Mouse (Mus musculus): ENCODE data around the gene Fam3a. TPM values are rescaled to one million over a fixed set of nuclear protein-coding genes. Genes with fewer than 3 reads are reported as not detected.
A peak's percentile ranks its signal among the peaks of the same experiment; 100 is the strongest.
"Not testable (repeated sequence)": the region's sequence is repeated elsewhere in the genome, so short reads cannot be mapped to it uniquely, and the experiment has no call there.

The Fam3a gene
- total RNA-seq (2021), result 10 to 100 TPM; 13.4 to 16.7 TPM
- long read RNA-seq, experiment 1, transcript Fam3a-206 (9 exons, 1,899 nt), result major isoform, 12 of 16 reads
- long read RNA-seq, experiment 1, partial matches to known transcripts, result 1 of 16 reads
- long read RNA-seq, experiment 1, other reads (novel, unspliced or antisense), result 3 of 16 reads
- long read RNA-seq, experiment 2, transcript Fam3a-206 (9 exons, 1,899 nt), result major isoform, 14 of 20 reads
- long read RNA-seq, experiment 2, partial matches to known transcripts, result 0 of 20 reads
- long read RNA-seq, experiment 2, other reads (novel, unspliced or antisense), result 6 of 20 reads

DNA sequence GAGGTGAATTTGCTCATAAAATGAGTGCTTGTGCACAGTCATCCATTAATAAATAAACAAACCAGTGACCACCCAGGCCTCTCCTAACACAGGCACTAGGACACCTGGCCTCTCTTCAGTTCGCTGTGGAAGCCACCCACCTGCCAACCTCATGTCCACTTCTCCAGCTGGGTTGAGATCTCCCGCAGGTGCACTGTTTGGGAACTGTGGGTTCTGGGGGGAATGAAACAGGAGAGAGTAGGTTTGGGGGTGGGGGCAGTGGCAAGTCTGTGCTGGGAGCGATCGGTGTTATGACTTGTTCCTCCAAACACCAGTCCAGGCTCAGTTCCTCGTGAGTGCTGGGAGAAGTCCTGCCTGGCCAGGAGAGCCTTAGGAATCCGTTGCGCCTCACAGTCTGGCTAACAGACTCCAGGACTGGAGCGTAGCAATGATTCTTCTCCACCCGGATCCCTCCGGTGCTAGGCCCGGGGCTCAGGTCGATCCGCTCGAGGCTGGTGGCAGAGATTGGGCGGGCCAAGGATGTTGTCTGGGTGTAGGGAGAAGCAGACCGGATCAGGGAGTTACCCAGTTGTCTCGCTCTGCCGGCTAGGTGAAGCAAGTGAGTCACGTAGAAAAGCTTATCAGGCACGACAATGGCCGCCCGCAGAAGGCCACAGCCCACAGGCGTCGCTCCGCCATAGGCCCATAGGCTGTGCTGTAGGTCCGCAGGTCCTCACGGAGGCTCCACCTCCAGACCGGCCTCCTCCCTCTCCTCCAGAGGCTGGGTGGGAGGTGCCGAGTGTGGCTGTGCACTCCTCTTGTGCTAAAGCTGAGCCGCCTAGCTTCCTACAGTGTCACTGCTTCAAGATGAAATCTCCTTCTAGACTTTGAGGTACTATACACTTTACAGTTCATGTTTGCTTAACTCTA lies at the start of gene Fam3a, which contains the start of gene Ikbkg:
Gene Fam3a, minus strand, starts transcription at position 738 of the 909 bp plus-strand sequence.
Gene Ikbkg, plus strand, starts transcription at position 756 of the 909 bp plus-strand sequence.
- peak; percentile 78 for DNase-seq (ENCODE audit: low spot score)

DNA sequence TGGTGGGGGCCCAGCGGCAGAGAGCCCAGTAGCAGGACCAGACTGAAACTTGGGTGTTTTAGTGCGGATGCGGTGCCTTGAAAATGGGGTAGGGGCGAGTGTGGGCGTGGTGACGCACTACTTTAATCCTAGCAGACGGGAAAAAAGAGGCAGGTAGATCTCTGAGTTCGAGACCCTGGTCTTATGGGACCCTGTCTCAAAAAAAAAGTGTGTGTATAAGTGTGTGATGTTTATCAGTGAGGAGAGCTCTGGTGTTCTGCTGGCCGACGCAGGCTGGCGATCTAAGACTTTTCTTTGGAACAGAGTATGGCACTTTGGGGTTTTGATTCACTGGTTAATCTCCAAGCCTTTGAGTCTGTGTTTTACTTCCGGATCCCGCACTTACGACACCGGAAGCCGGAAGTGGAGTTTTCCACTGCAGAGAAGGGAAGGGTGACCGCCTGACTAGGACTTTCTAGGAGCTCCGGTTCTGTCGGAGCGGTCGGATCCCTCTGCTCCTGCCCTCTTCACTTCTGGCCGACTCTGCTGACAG lies 36.3 kb upstream of the Fam3a start:
- DNase-seq (ENCODE audit: low spot score), result peak; percentile 75

DNA sequence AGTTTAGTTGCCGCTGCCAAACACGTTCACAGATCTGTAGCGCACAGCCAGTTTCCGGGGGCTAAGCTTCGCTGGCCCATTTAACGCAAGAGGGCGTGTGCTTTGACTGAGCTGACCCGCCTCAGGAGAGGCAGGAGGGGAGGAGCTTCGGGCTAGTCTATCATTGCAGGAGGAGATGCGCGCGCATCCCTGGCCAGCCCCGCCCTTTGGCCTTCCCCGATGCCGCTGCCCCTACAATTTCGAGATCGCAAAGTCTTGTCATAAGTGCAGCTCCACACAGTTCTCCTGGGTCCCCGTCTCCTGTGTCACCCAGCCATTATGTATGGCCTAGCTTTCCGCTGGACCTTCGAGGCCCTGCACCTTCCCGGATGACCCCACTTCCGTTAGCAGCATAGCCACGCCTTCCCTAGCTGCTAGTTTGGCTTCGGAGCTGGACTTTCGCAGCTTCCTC lies 35.8 kb upstream of the Fam3a start, which contains the start of gene G6pdx:
Gene G6pdx, minus strand, starts transcription at position 369 of the 451 bp plus-strand sequence.
- DNase-seq (ENCODE audit: low spot score), result peak; percentile 86

DNA sequence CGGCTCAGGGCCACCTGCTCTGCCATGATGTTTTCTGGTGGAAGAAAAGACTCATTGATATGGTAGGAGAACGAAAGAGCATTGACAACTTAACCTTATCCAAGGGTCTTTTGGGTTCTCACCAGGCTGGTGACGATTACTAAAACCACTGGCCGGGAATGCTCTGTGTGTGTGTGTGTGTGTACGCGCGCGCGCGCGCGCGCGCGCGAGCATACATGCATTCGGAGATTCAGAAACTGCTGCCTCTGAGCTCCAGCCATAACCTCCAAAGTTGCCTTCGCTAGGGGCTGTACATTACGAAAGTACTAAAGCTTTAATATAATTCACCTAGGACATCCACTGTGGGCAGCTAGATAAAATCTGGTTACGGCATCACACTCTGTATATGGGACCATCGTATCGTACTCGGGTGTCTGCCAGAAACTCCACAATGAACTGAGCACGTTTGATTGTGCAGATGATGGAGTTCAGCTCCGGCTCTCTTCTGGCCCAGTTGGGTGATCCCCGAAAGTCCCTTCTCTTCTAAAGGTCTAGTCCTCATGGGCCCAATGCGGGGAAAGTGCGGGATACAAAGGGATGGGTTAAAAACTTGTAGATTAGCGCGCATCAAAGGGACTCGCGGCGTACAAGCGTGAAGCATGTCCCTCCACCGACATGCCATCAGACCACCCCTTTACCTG lies 35.2 kb upstream of the Fam3a start:
- DNase-seq (ENCODE audit: low spot score), result no peak

DNA sequence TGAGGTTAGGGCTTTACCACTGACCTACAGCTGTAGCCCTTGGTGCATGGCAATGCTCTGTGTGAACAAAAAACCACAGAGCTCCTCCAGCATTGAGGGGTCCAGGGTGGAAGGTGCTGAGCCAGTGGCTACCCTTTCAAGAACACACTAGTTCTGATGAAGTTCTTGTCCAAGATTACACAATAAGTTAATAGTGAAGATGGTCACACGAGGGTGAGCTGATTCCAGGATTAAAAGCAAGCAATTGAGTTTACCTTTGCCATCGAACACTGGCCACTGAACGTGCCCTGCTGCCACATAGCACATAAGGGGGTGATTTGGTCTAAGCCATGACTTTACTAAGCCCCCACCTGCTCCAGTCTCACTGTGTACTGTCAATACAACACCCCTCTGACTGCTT lies 34.0 kb upstream of the Fam3a start:
- DNase-seq (ENCODE audit: low spot score), result no peak

DNA sequence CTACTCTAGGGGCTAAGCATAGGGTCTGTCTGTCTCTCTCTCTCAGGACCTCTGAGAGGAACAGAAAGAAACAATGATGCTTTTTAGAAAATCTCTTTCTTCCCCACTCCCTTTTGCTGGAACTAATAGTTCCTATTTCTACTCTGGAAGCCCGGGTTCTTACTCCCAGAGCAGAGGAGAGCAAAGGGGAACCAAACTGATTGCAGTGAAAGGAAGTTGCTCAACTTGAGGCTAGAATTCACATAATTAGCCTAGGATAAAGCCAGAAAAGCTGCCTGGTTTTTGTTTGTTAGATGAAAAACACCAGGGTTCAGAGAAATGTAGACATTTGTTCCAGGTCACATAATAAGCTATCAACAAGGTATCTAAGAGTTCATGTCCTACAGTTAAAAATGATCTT lies 33.2 kb upstream of the Fam3a start:
- no peak for DNase-seq (ENCODE audit: low spot score)

DNA sequence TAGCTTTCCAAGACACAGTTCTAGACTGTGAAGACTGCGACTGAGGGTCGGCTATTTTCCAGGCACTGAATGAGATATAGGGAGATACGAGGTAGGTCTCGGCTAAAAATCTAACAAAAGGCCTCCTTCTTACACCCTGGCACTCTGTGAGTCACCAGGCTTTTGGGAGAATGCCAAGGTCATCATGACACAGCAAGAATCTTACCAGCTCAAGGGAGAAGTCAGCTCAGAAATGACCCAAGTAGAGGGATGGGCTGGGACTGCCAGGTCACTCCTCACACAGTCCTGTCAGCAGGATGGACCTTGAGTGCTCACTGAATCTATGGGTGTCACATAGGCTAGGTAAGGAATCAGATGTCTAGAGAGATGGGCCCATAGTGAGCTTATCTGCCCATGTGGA lies 32.1 kb upstream of the Fam3a start:
- DNase-seq (ENCODE audit: low spot score), result peak; percentile 19

DNA sequence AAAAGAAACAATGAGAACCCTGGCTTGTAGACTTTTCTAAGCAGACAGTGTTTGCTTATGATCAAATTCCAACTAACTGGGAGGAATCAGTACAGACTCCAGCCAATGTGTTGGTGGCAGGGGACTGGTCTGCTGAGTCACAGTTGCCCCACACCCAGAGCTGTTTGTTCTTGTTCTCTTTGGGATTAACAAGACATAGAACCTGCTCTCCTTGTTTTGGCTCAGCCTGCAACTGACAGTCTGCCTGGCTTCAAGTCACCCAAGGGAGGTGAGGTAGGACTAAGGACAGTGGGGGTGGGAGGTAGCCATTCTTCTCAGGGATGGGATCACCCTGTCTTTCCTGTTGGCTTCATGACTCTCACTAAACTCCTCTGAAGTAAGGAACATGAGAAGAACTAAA lies 31.4 kb upstream of the Fam3a start:
- peak; percentile 21 for DNase-seq (ENCODE audit: low spot score)

DNA sequence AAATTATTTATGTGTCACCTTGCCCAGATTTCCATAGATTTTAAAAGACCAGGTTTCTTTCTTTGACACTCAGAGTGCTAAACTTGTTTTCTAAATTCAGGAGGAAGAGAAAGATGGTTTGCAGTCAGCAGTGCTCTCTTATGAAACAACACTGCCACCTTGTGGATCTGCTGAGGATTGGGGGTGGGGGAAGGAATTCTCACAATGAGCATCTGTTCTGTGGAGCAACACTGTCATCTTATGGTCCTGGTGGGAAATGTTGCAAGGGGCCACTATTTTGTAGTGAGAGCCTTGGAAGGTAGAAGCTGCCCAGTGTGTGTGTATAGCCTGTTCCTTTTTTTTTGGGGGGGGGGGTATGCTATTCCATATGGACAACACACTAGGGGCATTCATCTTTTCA lies 20.3 kb upstream of the Fam3a start:
- peak; percentile 75 for DNase-seq (ENCODE audit: low spot score)

DNA sequence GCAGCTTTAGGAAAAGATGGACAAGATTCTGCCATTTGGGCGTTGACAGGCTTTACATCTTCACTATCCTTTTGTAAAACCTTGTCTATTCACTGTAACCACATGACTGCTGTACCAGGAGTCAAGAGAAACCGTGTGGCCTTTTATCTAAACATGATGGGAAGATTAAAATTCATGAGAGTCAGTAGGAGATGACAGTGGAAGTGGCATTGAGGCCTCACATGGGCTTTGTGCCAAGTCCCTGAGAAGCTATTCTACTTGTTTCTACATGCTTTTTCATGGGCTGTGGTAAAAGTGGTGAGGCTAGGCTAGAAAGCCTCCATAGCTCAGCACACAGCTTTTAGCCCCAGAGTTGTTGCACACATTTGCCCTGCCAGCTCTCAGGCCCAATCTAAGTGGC lies 15.3 kb upstream of the Fam3a start:
- DNase-seq (ENCODE audit: low spot score), result no peak

DNA sequence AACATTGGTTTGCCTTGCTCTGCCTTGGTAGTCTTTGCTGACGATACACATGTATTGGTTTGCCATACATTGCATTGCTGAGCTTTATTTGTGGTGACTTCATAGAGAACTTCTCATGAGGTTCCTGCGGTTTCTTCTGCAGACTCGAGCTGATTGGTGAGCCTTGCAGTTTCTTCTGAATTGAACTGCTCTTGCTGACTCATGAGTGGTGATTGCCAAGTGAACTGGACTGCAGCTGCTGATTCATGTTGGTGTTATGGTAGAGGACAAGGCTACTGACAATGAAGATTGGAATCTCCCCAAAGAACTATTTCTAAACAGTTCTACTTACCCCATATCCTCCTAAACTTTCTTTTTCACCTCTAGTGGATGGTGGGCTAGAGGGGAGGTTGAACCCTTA lies 7.1 kb upstream of the Fam3a start:
- DNase-seq (ENCODE audit: low spot score), result no peak

DNA sequence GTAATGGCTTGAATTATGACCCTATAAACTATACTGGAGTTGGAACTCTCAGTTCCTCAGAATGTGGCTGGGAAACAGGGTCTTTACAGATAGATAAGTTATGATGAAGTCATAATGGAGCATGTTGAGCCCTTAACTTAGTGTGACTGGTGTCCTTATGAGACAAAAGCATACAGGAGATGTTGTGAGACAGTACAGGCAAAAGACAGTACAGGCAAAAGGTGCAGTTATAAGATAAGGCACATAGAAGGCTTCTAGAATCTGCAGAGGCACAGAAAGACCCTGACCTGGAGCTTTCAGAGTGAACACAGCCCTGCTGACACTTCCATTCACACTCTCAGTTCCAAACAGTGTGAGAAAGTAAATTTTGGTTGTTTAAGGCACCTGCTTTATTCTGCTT lies 4.9 kb downstream of the Fam3a start:
- no peak for DNase-seq (ENCODE audit: low spot score)

DNA sequence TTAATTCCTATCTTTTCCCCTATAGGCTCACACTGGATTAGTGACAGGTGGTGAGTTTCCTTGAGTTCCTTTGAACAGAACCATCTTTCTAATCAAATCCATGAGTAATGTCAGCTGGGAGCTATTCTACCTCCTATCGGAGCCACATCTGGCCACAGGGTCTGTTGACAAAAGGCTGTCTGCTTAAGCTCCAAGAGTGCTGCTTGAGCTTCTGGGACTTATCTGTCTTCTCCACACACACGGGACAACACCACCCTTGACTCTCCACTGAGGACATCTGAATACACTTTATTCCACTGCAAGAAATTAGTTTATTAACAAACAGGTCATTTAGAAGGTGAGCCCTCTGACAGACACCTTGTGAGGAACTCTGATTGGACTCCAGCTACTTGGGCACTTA lies 8.6 kb downstream of the Fam3a start:
- no peak for DNase-seq (ENCODE audit: low spot score)

DNA sequence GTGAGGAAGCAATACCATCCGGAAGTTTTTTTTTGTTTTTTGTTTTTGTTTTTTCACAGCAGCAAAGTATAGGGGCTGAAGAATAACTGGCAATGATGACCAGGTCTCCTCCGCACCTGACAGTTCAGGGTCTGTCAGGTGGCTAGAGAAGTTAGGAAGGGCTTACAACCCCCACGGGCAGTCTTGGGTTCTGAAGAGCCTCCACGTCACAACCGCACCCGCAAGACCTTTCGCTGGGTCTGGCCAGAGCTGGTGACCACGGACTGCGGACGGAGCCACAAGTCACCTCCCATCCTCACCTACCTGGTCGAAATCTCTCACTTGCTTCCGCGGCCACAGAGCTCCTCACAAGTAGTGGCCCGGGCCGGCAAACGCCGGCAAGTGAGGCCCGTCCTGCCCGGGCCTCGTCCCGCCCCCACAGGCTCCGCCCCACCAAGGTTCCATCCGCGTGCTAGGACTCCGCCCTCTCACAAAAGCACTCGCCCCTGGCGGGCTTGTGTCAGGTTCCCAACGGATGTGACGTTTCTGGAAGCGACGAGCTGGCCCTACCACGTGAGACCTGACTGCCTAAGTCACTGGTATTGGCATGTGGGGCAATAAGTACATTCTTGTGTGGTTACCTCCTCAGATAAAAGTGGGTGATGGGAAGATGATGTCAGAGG lies 20.1 kb downstream of the Fam3a start, which contains the start of the genes Ubl4a and Slc10a3:
Gene Ubl4a, minus strand, starts transcription at position 331 of the 662 bp plus-strand sequence.
Gene Slc10a3, minus strand, starts transcription at position 462 of the 662 bp plus-strand sequence.
- DNase-seq (ENCODE audit: low spot score), result peak; percentile 88

DNA sequence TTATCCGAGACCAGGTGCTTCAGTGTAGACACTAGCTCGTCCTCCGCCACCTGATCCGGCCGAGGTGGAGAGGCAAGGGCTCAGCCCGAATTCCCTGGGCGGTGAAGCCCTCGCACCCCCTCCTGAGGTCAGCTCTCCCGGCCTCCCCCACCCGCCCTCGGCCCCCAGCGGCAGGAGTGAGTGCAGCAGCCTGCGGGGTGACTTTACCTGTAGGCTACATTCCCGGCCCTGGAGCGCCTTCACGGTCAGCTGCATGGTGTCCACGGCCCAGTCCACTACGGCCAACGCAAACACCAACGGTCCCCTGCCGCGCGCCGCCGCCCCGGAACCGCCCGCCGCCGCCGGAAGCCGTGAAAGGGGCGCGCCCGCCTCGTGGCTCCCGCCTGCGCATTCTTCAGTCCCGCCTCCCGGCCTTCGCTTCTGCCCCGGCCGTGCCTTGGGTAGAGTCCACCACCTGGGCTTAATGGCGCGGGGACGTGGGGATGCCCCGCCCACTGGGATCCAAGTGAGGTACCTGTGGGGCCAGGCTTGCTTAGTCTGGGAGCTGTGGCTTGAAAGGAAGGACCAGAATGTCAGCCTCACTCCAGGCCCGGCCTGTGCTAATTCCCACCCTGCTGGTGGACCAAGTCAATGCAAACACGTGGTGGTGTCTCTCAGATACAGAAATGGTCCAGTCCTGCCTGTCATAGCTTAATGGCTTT lies 24.7 kb downstream of the Fam3a start:
- DNase-seq (ENCODE audit: low spot score), result peak; percentile 68

DNA sequence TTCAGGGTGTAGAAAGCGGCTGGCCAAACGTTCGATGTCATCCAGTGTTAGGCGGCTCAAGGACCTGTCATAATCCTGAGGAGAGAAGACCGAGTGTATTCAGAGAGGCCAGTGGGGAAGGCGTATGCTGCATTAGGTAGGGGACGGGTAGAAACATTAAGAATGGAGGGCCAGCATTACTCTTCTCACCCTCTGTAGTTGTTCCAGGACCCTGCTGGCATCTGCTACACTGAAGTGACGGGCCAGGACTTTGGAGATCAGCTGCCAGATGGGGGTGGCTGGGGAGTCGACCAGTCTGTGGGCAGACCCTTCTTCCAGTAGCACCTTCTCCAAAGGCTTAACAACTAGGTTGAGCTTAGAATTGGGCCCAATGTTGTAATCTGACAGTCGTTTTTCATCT lies 25.6 kb downstream of the Fam3a start:
- no peak for DNase-seq (ENCODE audit: low spot score)

DNA sequence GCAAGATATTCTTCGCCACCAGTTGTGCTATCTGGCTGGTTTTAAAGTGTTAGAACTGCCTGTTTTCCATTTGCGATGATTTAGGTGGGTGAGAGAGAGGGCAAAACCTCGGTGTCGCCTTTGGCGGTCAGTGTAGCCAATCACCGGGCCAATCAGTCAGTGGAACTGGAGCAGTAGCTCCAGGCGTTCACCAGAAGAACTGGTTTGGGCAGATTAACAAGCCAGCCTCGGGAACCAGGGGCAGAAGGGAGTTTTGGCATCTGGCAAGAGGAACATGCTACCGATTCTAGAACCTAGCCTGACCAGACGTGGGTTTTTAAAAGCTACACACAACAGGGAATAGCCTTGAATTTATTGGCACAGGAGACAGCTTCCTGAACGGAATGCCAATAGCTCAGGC lies 33.9 kb downstream of the Fam3a start:
- DNase-seq (ENCODE audit: low spot score), result no peak

DNA sequence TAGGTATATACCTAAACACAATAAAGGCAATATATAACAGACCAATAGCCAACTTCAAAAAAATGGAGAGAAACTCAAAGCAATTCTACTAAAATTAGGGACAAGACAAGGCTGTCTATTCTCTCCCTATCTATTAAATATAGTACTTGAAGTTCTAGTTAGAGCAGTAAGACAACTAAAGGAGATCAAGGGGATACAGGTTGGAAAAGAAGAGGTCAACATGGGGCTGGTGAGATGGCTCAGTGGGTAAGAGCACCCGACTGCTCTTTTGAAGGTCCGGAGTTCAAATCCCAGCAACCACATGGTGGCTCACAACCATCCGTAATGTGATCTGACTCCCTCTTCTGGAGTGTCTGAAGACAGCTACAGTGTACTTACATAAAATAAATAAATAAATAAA lies 36.0 kb downstream of the Fam3a start:
- not testable (repeated sequence) for DNase-seq (ENCODE audit: low spot score)

DNA sequence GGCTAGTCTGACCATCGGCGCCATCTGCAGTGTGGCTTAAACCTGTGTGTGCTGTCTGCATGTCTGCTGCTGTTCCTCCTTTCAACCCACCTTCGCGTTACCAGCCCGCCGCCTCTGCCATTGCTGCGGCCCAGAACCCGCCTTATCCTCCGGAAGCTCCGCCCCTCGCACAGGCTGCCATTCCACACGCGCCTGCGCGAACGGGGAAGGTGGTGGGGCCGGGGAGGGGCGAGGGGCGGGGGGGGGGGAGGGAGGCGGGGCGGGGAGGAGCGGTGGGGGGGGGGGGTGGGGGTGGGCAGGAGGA lies 39.7 kb downstream of the Fam3a start, which contains the start of gene Lage3:
Gene Lage3, minus strand, starts transcription at position 152 of the 304 bp plus-strand sequence.
- DNase-seq (ENCODE audit: low spot score), result peak; percentile 72
